Mouse (Mus musculus) thymus, postnatal 25 days (tissue): ENCODE measurements around the gene Trpv2.

Source experiments
- DNase-seq: peaks from one replicate; pipeline ENCODE4 v3.0.0; 2022

Trpv2 gene

DNA sequence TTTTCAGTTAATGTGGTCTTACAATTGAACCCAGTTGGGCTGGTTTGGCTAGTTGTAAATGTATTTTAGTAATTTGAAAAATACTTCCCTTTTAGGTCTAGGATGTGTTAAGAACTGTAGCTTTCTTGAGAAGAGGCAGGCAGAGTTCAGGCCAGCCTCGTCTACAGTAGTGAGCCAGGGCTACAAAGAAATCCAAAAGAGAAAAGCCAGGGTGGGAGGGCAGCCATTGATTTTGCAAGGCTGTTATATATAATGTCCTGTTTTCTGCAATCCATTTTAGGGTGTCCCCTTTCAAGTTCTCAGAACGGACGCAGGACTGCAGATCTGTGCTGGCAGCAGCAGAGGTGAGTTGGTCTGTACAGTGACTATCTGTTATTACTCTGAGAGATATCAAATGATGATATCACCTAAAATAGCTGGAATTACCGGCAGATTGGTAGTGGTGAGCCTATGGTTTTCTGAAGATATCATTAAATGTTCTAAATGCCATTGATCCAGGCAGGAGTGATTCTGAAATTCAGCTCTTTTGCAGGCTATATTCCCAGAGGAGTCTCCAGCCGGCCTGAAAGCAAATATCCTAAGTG, 29.9 kb downstream of the Trpv2 start:
- no peak for DNase-seq

DNA sequence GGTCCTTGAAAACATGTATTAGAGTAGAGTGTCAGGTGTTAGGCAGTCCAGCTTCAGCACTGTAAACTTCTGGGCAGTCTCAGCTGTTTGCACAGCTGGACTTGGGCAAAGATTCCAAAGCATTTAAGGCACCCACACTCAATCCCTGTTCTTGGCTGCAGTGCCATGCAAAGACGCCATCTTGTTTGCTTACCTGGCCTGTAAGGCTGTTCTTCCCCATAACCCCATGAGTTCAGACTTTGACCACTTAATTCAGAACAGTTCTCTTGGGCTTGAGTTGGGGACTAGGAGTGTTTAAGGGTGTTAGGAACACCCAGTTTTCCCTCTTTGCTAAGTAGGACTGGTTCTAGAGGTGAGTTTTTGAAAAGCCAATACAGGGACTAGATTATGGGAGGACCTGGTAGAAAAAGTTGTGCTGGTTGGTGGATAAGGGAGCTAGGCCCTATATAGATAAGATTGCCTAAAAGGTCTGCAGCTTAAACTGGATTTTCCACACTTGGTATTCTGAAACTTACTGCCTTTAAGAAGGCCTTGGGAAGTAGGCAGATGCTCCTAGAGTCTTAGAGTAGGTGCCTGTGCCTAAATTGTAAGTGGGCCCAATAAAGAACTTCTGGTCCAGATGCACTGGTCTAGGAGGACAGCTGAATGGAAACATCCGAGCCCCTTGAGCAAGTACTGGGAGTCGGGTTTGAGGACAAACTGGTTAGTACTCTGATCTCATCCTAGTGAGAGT, 30.8 kb downstream of the Trpv2 start:
- no peak for DNase-seq

DNA sequence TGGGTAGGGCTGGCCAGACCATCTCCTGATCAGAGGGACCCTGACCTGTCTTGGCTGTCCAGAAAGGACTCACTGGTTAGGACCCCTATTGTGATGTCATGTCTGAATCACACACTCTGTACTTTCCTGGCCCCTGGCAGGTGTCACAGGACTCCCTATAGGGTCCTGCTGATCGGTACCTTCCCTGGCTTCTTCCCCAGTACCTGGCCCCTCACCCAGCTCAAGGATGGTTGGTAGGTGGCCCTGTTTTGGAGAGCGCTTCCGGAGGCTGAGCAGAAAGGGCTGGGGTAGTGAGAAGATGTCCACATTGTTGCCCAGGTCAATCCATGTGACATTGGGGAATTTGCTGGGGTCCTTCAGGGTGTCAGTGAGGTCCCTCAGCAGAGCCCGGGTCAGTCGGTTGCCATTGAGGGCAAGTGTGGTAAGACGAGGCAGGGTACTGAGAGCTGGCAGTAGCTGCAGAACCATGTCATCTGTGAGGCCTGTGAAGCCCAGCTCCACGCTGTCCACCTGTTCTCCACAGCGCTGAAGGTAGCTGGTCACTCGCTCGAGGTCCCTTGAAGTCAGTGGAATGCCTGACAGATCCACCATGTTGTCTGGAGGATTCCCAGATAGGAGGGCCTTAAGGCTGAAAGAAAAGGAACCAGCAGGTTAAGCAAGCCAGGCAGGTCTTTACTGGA, 31.5 kb downstream of the Trpv2 start:
- DNase-seq = no peak

DNA sequence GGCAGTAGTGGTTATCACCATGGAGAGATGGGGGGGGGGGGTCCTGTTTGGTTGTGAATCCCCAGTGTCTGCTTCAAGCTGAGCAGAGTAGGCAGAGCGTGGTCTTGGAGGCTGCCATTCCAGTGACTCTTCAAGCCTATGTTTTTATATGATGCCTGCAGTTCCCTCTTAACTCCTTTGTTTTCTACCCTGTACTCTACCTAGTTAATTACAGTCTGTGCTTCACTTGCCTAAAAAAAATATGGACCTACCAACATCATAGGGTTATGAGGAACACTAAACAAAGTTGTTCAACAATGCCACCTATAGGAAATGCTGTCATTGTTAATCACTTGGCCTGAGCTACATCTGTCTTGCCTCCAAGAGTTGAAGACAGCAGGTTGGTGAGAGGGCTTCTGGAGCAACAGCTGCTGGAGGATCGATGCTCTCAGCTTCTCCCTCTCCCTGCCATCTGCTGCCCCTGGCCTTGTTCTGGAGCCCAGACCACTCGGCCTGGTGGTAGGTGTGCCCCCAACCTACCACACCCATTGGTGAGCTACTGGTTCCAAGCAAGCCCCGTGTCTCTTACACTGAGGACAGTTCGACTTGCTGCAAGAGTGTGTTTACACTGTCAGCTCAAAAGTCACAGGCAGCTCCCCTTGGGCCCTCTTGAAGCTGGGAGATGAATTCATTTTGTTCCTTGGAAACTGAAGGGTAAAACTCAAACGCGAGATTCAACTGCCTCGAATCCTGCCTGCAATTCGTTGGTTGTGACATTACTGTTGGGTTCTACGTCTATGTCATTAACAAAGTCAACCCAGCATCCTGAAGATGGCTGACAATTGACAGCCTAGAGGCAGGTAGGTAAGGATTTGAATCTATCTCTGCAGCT, 32.2 kb downstream of the Trpv2 start:
- DNase-seq = no peak

DNA sequence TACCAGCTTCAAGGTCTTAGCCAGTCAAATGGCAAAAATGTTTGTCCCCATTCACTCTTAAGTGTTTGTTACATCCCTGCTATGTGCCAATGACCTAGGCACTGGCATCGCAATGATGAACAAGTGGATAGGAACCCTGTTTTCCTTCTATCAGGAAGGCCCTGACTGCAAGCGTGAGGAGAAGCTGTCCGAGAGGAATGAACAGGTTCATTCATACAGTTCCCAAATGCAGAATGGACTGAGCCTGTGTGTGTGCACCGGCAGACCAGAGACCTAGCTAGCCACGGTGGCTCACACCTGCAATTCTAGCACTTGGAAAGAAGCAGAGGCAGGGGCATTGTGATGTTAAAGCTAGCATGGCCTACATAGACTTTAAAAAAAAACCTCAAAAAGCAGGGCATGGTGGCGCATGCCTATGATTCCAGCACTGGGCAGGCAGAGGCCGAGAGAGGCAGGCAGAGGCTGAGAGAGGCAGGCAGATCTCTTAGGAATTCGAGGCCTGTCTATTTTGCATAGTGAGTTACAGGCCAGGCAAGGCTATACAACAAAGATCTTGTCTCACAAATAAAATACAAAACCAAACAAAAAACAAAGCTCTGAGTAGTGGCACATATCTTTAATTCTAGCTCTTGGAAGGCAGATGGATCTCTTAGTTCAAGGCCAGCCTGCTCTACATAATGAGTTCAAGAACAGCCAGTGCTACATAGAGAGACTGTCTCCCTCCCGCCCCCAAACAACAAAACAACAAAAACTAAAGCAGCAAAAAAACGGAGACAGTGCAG, 33.1 kb downstream of the Trpv2 start:
- DNase-seq = no peak

- DNase-seq = no peak
Observed at GRCm38 (mm10) chr11:62607952-62608201, 33.6 kb downstream of the Trpv2 start.

DNA sequence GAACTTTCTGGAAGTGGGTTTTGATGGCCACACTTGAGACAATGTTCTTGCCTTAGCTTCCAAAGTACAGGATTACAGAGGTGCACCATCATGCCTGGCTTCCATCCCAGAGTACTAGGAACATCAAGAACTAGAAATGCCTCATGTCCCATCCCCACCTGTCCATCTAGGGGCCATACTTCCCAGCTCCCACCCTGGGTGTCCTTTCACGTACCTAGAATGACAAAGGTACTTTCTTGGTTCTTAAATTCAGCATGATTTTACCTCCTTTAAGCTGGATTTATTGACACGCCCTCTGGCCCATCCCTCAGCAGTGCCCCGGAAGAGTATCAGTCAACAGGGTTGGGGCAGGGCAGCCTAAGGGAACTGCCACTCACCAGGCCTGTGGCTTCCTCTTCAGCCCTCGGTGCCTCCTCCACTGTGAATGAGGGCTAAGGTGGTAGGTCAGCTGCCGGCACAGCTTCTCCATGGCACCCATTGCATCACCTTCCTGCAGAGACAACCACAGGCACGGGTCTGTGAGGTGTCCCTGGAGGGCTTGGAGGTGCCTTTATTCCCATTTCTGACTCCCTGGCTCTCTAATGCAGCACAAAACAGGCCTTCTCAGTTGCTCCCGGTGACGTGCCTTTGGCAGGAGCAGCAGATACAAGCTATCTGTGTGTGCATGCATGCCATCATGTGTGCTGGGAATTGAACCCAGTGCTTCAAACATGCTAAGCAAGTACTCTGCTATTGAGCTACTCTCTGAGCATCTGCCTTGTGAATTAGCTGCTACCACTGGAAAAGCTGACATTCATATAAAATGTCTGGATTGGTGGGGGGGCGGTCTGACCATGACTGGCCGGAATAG, 34.8 kb downstream of the Trpv2 start:
- DNase-seq = no peak

DNA sequence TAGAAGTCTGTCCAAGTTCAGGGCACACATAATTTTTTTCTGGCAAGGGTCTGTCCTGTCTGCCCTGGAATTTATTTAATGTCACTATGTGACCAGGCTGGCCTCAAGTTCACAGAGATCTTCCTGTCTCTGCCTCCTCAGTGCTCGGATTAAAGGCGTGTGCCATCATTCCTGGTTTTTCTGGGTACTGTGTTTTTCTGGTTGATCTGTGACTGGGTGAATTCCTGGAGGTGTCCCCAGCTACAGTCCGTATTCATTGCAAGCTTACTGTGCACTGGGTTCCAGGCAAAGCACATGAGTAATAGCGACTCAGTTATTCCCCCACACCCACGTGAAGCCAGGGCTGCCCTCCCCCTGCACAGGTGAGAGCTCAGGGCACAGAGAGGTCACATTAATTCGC, 36.0 kb downstream of the Trpv2 start:
- DNase-seq = no peak

GRCm38 (mm10) chr11:62612604-62613003, 38.3 kb downstream of the Trpv2 start:
- no peak for DNase-seq

DNA sequence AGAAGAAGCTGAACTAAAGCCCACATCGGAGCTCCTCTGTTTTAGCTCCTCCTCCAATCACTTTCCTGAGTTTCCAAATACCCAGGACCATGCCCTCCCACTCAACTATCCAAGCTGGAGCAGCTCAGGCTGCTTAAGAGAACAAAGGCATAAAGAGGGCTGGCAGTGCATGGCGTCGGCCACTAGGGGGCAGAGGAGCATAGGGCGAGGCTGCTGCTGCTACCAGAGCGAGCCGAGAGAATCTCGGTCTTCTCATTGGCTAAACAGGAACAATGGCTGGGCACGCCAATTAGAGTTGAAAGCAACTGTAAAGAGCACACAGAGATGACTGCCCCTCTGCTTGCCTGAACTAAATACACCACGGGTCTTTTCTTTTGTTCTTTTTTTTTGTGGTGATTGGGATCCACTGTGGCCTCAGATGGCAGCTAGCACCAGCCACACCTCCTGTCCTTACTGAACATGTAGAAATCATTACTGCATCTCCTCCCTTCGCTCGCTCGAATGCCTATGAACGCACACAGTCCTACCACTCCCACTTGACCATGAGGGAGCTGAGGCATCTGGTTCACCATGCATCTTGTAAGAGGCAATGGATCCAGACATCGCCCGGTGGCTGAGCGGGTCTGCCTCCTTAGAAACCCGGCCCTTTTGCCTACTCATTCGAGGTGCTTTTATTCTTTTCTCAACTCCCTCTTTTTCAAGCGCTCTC, 39.5 kb downstream of the Trpv2 start:
- peak; percentile 89 for DNase-seq

DNA sequence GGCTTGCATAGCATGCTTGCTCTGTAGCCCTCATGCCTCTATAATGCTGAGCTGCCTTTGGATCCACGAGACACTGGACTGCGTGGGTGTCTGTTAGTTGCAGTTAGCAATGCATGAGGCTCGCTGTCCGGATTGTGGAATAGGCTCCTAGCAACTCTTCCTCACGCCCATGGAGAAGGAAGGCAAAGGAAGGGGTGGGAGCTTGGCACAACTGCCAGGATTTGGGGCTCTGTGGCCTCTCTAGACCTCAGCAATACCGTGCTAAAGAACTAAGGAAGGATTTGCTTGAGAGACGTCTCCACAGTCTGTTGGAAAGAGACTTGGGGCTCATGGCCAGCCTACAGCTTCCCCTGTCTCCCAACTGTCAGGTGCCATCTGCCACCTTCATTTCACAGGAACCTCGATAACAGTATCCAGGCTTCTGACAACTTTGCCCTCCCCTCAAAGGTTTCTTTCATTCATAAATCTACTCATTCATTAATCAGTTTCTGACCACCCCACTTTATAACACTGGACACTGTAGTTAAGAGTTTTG, 40.7 kb downstream of the Trpv2 start:
- no peak for DNase-seq

DNA sequence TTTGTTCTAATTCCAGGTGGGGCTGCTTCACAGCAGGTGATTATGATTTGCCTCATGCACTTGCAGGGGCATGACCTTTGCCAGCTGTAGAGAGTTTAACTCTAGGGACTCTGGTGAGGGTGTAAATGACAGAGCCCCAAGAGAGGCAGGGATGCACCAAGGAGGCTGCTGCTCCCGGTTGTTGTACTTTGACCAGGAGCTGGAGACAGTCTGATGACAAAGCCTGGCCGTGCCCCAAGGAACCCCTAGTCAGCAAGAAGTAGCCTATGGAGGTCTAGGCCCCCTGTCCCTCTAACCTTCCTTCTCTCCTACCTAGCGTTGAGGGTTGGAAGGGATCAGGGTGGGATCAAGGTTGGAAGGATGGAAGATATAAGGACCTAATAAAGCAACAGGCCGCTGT, 41.2 kb downstream of the Trpv2 start:
- no peak for DNase-seq

GRCm38 (mm10) chr11:62621079-62621478, 46.8 kb downstream of the Trpv2 start:
- DNase-seq = no peak

GRCm38 (mm10) chr11:62621586-62622283, 47.4 kb downstream of the Trpv2 start:
- no peak for DNase-seq

- no peak for DNase-seq
Observed at GRCm38 (mm10) chr11:62622850-62623249, 48.6 kb downstream of the Trpv2 start.

DNA sequence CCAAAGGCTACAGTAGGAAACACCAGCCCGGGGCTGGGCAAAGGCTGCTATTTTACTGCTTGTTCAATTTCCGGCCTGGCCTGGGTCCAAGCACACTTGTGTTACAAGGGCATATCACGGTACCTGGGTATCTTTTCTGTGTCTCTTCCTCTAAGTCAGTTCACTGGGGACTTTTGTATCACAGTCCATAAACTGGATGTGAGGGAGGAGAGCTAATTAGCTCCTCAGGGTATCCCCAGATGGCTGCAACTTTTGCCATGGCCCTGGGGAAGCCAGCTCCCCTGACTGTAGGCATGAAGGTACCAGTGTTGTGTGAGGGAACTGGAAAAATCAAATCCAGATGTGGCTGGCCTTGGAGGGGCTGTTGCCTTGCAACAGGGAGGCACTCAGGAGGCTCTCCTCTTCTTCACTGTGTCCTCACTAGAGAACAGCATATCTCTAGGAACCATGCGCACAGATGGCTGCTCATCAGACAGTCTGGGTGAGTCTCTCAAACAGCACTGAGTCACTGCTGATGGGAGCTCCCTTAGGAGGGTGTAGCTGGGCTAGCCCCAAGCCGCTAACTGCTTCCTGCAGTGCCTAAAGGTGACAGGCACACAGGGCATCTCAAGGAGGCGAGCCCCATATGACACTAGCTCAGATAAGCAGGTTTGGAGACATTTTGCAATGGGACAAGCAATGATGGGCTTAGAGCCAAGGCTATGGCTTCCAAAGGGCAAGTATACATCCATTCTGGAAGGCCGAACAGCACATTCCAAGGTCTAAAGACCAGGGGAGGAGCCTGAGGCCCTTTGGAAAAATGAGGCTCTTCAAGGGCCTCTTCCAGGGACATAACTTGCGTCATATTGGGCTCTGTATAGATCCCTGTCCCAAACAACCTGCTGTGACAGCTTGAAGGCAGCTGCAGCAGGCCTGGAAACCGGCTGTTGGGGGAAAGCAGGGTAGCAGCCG, 50.3 kb downstream of the Trpv2 start:
- no peak for DNase-seq

- peak; percentile 24 for DNase-seq
Observed at GRCm38 (mm10) chr11:62629352-62630224, 55.3 kb downstream of the Trpv2 start.

GRCm38 (mm10) chr11:62630225-62630821, 56.0 kb downstream of the Trpv2 start:
- DNase-seq = no peak
